Mouse (Mus musculus) kidney, postnatal 0 days (tissue): ENCODE measurements around the gene Per1. TPM values are rescaled to one million over a fixed set of nuclear protein-coding genes. Genes with fewer than 3 reads are reported as not detected.

Experiments used
- ATAC-seq: fragments of 200-750 bp; cut with Nextera tagmentation; replicated peaks from 2 replicates; pipeline ENCODE4 v1.8.0; 2017; ENCODE audit warnings: low read depth, moderate number of reproducible peaks, moderate TSS enrichment, moderate library complexity; ENCODE audit not compliant: low FRiP score
- DNase-seq: peaks from one replicate; pipeline ENCODE4 v3.0.0-alpha.2; 2016; ENCODE audit warnings: low spot score
- H3K27ac ChIP-seq: fragments of 300-500 bp; sonication (generic); 2 replicates; pipeline ENCODE4 v1.5.1; 2014; ENCODE audit warnings: mild to moderate bottlenecking
- H3K27me3 ChIP-seq: fragments of 300-500 bp; sonication (generic); 2 replicates; pipeline ENCODE4 v1.6.1; 2014; ENCODE audit warnings: low read length, mixed read lengths; ENCODE audit not compliant: insufficient read depth
- H3K36me3 ChIP-seq: fragments of 300-500 bp; sonication (generic); 2 replicates; pipeline ENCODE4 v1.6.1; 2014; ENCODE audit warnings: low read length, mixed read lengths; ENCODE audit not compliant: insufficient read depth
- H3K4me1 ChIP-seq: fragments of 300-500 bp; sonication (generic); replicated peaks from 2 replicates; pipeline ENCODE4 v1.6.1; 2014; ENCODE audit warnings: antibody characterized with exemption, low read length, mixed read lengths; ENCODE audit not compliant: insufficient read depth
- H3K4me2 ChIP-seq: fragments of 300-500 bp; sonication (generic); 2 replicates; pipeline ENCODE4 v1.6.1; 2014; ENCODE audit warnings: mild to moderate bottlenecking, low read length, moderate library complexity, mixed read lengths
- H3K4me3 ChIP-seq: fragments of 300-500 bp; sonication (generic); replicated peaks from 2 replicates; pipeline ENCODE4 v1.5.1; 2014; ENCODE audit warnings: low read depth, low read length
- H3K9ac ChIP-seq: fragments of 300-500 bp; sonication (generic); 2 replicates; pipeline ENCODE4 v1.6.1; 2014; ENCODE audit warnings: low read depth, low read length
- H3K9me3 ChIP-seq: fragments of 300-500 bp; sonication (generic); replicated peaks from 2 replicates; pipeline ENCODE4 v1.6.1; 2016; ENCODE audit warnings: low read length, inconsistent platforms, mixed read lengths
- CTCF ChIP-seq: IDR thresholded peaks from 2 replicates; pipeline ENCODE4 v1.5.1; 2016; ENCODE audit warnings: antibody characterized with exemption, low read depth, mild to moderate bottlenecking, moderate library complexity
- WGBS: fragments of 180-500 bp; shearing (Covaris S2); extraction: QIAGEN DNeasy Blood & Tissue Kit; methylation state at CpG from one replicate; pipeline ENCODE4 v1.1.7; 2014; 5-methylcytosine and 5-hydroxymethylcytosine counted together
- polyA plus RNA-seq: library from polyadenylated mRNA; unstranded; fragments of >200 nt; fragmentation: Nextera tagmentation; extraction: Ambion mirVana; gene quantifications from 2 replicates; pipeline ENCODE4 v1.2.1, GENCODE M21; 2015

Per1 gene
- polyA plus RNA-seq, 1 experiment from 2014 or later = 9.9 TPM

- no peak for TF ChIP-seq CTCF
- Histone ChIP-seq H3K27ac (peak overlapping the region; percentile 83), H3K27me3 (no peaks in the 10 kb centered on the region), H3K4me1 (peaks cover 10% of the 10 kb centered on the region), H3K4me3 (peak overlapping the region; percentile 66), H3K9me3 (no peaks in the 10 kb centered on the region), H3K4me2 (peak overlapping the region; percentile 92), H3K36me3 (no peaks in the 10 kb centered on the region), H3K9ac (peak overlapping the region; percentile 54)
- under 1% methylated on average over 31 of the region's 31 CpGs for WGBS
- DNase-seq (peak; percentile 94), ATAC-seq (peak; percentile 16)
These were observed 28.9 kb downstream of the Per1 start for GRCm38 (mm10) chr11:69123693-69124497.

GRCm38 (mm10) chr11:69124498-69124847 lies 29.5 kb downstream of the Per1 start:
- 0% methylated on average over 3 of the region's 3 CpGs for whole genome bisulfite sequencing
- peak; percentile 84 for DNase-seq

GRCm38 (mm10) chr11:69125041-69125851 lies 30.2 kb downstream of the Per1 start:
- Histone ChIP-seq H3K4me3 (peak overlapping the region; percentile 52), H3K27me3 (no peaks in the 10 kb centered on the region), H3K9ac (peak overlapping the region; percentile 54), H3K9me3 (no peaks in the 10 kb centered on the region), H3K4me1 (peaks cover 4% of the 10 kb centered on the region; the same call in 1 of the 2 replicates), H3K36me3 (no peaks in the 10 kb centered on the region), H3K4me2 (peak overlapping the region; percentile 69), H3K27ac (peak overlapping the region; percentile 78)
- peak; percentile 74 for TF ChIP-seq CTCF
- DNase-seq (peak; percentile 95), ATAC-seq (peak; percentile 66)
- under 1% methylated on average over 24 of the region's 24 CpGs for WGBS

More at GRCm38 (mm10) chr11:69124498-69124847, 29.5 kb downstream of the Per1 start:
- peaks cover 7% of the 10 kb centered on the region; the same call in 1 of the 2 replicates for H3K4me1 ChIP-seq
- peak overlapping the region; percentile 83; the same call in 1 of the 2 replicates for H3K27ac ChIP-seq
- H3K4me2 ChIP-seq = 0 out of 2 replicates have a peak overlapping the region, but pooled peaks have one; percentile 92
- H3K27me3 ChIP-seq = no peaks in the 10 kb centered on the region
- no peaks in the 10 kb centered on the region for H3K9me3 ChIP-seq
- ATAC-seq = no peak
- TF ChIP-seq CTCF = no peak
- no peak overlapping the region for H3K9ac ChIP-seq
- H3K36me3 ChIP-seq = no peaks in the 10 kb centered on the region
- no peak overlapping the region; the same call in 1 of the 2 replicates for H3K4me3 ChIP-seq

- peak within 1 kb of the TSS; percentile 52 for H3K4me3 ChIP-seq
These were observed 30.7 kb downstream of the Per1 start, which contains the start of gene Aloxe3 for GRCm38 (mm10) chr11:69125852-69125918. TSS of gene Aloxe3 (plus strand) at chr11:69125896.

GRCm38 (mm10) chr11:69125919-69126705 lies 31.1 kb downstream of the Per1 start:
- WGBS = 14% methylated on average over 20 of the region's 20 CpGs
- H3K4me1 ChIP-seq = peaks cover 3% of the 10 kb centered on the region; the same call in 1 of the 2 replicates
- TF ChIP-seq CTCF = no peak
- no peak for ATAC-seq
- no peaks in the 10 kb centered on the region for H3K36me3 ChIP-seq
- no peaks in the 10 kb centered on the region for H3K9me3 ChIP-seq
- peak overlapping the region; percentile 54; the same call in 1 of the 2 replicates for H3K9ac ChIP-seq
- no peaks in the 10 kb centered on the region for H3K27me3 ChIP-seq
- no peak for DNase-seq
- peak overlapping the region; percentile 78 for H3K27ac ChIP-seq
- peak overlapping the region; percentile 69 for H3K4me2 ChIP-seq
- peak overlapping the region; percentile 52 for H3K4me3 ChIP-seq

More at GRCm38 (mm10) chr11:69125852-69125918, 30.7 kb downstream of the Per1 start, which contains the start of gene Aloxe3:
- Histone ChIP-seq H3K36me3 (no peaks in the 10 kb centered on the region), H3K9ac (peak within 1 kb of the TSS; percentile 54), H3K4me1 (peaks cover 3% of the 10 kb centered on the region; the same call in 1 of the 2 replicates), H3K27ac (peak within 1 kb of the TSS; percentile 78), H3K27me3 (no peaks in the 10 kb centered on the region), H3K9me3 (no peaks in the 10 kb centered on the region), H3K4me2 (peak within 1 kb of the TSS; percentile 69)
- 0% methylated on average over 3 of the region's 3 CpGs for WGBS
- ATAC-seq (no peak), DNase-seq (no peak)
- TF ChIP-seq CTCF = no peak

GRCm38 (mm10) chr11:69126706-69127095 lies 31.7 kb downstream of the Per1 start:
- no peak for TF ChIP-seq CTCF
- no peak overlapping the region for H3K27ac ChIP-seq
- H3K9ac ChIP-seq = no peak overlapping the region
- no peaks in the 10 kb centered on the region for H3K27me3 ChIP-seq
- H3K36me3 ChIP-seq = no peaks in the 10 kb centered on the region
- no peak overlapping the region for H3K4me3 ChIP-seq
- 0 out of 2 replicates have a peak, but pooled peaks cover under 1% of the 10 kb centered on the region for H3K4me1 ChIP-seq
- H3K9me3 ChIP-seq = no peaks in the 10 kb centered on the region
- DNase-seq = no peak
- H3K4me2 ChIP-seq = peak overlapping the region; percentile 69; the same call in 1 of the 2 replicates
- no peak for ATAC-seq
- WGBS = 44% methylated on average over 2 of the region's 2 CpGs
